Mouse (Mus musculus): ENCODE measurements at regions not wholly inside any gene's neighbourhood (a gene's known extent, or its start where the extent isn't known, plus 50 kb on each side); places are given as distances from the start of the nearest gene placed in this dataset.
"Not testable (repeated sequence)": the region's sequence is repeated elsewhere in the genome, so short reads cannot be mapped to it uniquely, and the experiment has no call there.

GRCm38 (mm10) chr3:31603237-31603636 is 293.1 kb upstream of the Slc7a14 start:
- DNase-seq: peak; percentile 37 to 83

GRCm38 (mm10) chr3:31596581-31596980 is 286.4 kb upstream of the Slc7a14 start:
- DNase-seq: not testable (repeated sequence)

GRCm38 (mm10) chr3:31585971-31586370 is 275.8 kb upstream of the Slc7a14 start:
- DNase-seq: no peak

GRCm38 (mm10) chr3:31573849-31574248 is 263.7 kb upstream of the Slc7a14 start:
- DNase-seq: no peak
